Mouse (Mus musculus): ENCODE measurements around the gene Pkm.

The Pkm gene

DNA sequence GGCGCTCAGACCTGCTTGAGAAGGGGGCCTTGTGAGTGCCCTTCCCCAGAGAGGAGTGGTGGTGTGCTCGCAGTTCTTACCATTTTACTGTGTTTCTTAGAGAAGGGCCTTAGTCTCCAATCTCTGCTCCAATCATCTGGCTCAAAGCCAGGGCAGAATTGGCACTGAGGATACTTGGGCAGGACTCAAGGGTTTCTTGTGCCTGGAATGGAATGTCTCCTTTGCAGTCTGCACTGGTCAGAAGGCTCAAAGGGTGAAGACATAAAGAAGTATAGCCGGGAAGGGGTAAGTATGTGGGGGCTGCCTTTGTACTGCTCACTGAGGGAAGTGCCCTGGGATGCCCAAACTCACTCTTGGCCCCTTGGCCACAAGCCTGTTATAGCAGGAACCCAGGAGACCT, 53.1 kb downstream of the Pkm start:
- DNase-seq = peak; percentile 68 to 82

DNA sequence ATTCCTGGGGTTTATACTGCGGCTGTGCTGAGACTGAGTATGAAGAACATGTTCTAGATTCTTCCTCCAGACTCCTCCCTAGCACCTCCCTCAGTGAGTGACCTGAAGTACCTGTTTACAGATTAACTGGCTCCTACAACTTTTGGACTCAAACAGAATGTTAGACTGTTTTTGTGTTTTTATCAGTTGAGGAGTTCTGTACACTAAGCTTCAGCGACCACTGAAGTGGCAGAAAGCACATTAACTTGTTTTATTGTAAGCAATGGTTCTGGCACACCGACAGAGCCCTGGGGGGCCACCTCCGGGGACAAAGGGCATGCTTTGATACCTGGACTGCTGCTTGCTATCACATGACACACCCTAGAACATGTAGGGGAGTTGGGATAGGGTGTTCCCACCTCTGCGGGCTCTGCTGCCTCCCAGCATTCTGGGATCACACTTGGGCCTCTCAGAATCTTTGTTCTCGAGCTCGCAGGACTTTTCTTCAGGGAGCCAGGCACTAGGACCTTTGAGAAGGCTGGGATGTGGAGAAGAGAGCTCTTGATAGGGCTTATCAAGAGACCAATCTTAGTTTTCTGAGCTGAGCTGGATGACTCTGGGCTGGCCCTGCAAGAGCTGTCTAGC, 60.2 kb downstream of the Pkm start:
- peak; percentile 61 to 74 for DNase-seq

DNA sequence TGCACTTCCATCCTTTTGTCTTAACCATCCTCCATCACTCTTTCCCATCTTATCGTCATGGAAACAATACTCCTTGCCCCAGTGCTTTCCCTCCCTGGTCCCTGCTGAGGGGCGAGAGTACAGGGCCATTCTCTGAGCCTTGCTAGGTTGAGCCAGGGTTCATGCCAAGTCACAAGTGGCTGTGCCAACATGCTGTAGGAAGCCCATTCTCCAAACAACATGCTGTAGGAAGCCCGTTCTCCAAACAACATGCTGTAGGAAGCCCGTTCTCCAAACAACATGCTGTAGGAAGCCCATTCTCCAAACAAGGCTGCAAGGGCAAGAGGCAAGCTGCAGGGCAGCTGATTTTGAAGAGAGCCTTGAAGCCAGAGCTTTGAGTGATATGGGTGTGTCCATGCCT, 62.1 kb downstream of the Pkm start:
- DNase-seq = no peak

DNA sequence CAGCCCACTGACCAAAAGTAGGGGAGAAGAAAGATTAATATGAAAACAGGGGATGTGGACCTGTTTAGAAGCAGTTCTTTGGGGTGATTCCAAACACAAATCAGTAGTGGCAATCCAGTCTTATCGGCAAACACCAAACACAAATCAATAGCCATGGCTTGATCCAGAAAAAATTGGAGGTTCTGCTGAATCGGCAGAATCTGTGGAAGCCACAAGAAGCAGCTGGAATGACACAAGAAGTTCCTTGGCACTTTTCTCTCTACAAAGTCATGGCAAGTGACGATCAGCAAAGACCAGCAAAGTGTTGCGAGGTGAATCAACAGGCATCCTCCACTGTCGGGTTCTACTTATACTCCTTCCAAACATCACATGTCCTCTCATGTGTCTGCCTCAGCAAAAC, 65.0 kb downstream of the Pkm start:
- DNase-seq = no peak

DNA sequence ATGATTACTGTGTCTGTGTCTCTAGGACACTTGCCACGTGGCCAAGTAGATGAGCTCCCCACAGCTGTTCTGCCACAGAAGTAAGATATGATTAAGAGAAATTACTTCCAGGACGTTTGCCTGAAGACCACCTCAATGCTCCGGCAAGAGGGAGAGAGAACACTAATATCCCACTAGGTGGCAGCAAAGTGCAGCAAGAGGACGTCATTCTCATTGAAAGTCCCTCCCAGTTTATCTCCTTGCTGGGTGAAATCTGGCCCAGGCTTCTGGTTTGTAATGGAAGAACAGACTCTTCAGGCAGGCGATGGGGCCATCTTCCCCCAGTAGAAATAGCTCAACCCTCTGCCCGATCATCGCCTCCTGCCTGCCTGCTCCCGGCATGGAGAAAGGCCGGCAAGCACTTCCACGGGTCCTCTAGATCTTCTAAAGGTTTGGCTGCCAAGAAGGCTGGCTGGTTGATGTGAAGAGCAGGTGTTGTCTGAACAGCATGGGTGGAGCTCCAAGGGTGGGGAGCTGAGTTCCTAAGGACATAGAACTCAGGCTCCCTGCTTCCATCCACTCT, 67.0 kb downstream of the Pkm start:
- peak; percentile 79 to 80 for DNase-seq

DNA sequence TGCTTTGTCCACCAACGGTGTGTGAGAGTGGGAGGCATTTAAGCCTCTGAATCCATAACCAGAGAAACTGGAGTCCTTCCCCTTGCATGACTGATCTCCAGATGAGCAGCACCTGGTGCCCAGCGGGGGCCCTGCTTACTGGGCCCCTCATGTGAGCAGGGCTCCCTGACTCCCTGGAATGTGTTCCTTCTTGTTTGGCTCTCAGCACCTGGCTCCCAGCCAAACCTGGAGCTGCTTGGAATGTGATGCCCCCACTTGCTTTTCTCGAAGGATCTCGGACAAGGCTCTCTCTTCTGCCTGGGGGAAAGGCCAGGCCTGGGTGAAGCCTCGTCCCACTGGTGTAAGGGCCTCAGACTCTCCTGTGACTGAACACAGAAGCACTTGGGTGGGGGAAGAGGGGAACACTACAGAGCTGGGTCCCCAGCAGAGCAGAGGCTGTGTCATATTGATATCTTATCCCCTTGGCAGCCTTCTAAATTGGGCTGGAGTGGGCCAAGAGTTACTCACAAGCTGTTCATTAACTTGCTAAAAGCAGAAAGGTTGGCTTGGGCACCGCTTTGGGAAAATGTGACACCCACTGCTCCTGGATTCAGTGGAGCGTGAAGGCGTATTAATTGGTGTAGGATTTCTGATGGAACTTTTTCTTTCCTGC, 67.7 kb downstream of the Pkm start:
- DNase-seq = peak; percentile 87 to 90

DNA sequence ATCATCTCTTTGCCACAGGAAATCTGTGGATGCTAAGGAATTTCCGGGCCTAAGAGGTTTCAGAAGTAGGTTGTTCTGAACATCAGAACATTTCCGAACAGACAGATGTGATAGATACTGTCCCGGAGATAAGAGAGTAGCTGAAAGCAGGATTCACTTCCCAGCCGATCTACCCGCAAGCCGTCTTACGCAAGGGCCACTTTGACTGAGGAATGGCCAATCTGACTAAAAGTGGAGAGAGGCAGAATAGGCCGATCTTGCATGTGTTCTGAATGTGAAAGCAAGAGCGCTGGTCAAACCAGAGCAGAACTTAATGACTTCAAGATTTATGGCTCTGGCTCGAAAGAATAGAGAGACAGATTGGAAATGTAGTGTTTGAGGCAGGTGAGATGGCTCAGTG, 69.3 kb downstream of the Pkm start:
- no peak for DNase-seq

DNA sequence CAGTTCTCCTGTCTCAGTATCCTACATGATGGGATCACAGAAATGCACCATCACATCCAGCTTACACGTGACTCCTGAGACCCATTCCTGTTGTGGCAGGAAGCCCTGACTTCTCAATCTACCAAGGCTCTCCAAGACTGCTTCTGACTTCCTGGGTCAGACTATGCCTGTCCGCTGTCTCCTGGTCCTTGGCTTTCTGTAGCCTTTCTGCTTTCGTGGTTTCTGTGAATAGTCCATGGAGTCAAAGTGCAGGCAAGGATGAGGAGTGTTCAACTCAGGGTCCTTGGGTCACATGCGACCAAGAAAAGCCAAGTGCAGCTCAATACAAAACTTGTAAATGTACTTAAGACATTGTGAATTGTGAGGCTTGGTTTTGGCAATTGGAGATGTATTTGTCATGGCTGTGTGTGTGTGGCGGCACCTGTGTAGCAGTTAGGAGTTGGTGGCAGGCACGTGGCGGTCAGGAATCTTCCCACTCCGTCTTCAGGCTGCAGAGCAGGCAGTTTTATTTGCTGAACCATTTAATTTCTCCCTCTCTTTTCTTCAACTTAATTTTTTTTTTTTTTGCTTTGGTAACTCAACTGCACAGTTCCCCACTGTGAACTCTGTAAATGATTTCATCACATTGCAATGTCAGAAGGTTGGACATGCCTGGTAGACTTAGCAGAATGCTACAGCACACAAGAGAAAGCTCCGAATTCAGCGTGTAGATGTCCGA, 71.6 kb downstream of the Pkm start:
- peak; percentile 57 to 77 for DNase-seq

All from kidney, postnatal 36 days (tissue).